Mouse (Mus musculus) brain, embryonic 14.5 days (tissue): ENCODE data around the gene BC048403.

ENCODE experiments used
- CTCF ChIP-seq: fragments of 200-500 bp; IDR thresholded peaks from 2 replicates; pipeline ENCODE4 v1.5.1; 2012; ENCODE audit warnings: inconsistent platforms, mild to moderate bottlenecking, moderate library complexity, borderline replicate concordance; ENCODE audit not compliant: insufficient read depth, insufficient read length; ENCODE audit errors: extremely low read depth
- POLR2A ChIP-seq: fragments of 200-500 bp; IDR thresholded peaks from 2 replicates; pipeline ENCODE4 v1.6.1; 2012; ENCODE audit warnings: mild to moderate bottlenecking, inconsistent platforms, borderline replicate concordance; ENCODE audit not compliant: poor library complexity, insufficient read depth, insufficient read length, severe bottlenecking; ENCODE audit errors: extremely low read depth

- TF ChIP-seq CTCF (no peak), POLR2A (no peak)
Measured at GRCm38 (mm10) chr10:121703619-121704018, 36.1 kb upstream of the BC048403 start.
